Mouse (Mus musculus) lung, postnatal 0 days (tissue): ENCODE measurements around the gene Mto1.

Experiments used
- CTCF ChIP-seq: IDR thresholded peaks from 2 replicates; pipeline ENCODE4 v1.5.1; 2016; ENCODE audit warnings: antibody characterized with exemption, mild to moderate bottlenecking
- EP300 ChIP-seq: IDR thresholded peaks from 2 replicates; pipeline ENCODE4 v1.6.1; 2016; ENCODE audit warnings: antibody characterized with exemption, mild to moderate bottlenecking, control low read depth

DNA sequence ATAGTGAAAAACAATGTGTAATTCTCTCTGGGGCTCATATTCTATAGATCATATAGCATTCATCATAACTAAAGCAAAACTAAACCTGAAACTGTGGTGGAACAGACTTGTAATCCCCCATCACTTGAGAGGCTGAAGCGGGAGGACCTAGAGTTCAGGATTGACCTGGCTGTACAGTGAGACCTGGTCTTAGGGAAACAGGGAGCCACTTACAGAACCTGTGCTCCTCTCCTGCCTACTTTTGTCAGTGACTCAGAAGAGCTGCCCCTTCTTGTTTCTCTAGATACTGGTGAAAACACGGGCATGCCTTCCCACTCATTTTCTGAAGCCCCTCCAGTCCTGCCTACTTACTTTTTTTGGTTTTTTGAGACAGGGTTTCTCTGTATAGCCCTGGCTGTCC is 26.3 kb downstream of the Mto1 start:
- TF ChIP-seq CTCF (no peak), EP300 (no peak)
